Mouse (Mus musculus) heart, postnatal 36 days (tissue): ENCODE data around the gene Ptch1. TPM values are rescaled to one million over a fixed set of nuclear protein-coding genes. Genes with fewer than 3 reads are reported as not detected.

Experiments used
- DNase-seq, 2 experiments: peaks; one replicate each; pipeline ENCODE4 v3.0.0; 2021 to 2022
- intact Hi-C: fragments of 180-260 bp; cut with DNase I; formaldehyde crosslinking; loops from one replicate; pipeline ENCODE4 v1.15.1; 2025
- total RNA-seq, 2 experiments: library from RNA; stranded (reverse); gene quantifications; 2 replicates each; pipeline ENCODE4 v1.2.3; 2021

The Ptch1 gene
- total RNA-seq, 2 experiments from 2014 or later, result 17.5 to 18.5 TPM

DNA sequence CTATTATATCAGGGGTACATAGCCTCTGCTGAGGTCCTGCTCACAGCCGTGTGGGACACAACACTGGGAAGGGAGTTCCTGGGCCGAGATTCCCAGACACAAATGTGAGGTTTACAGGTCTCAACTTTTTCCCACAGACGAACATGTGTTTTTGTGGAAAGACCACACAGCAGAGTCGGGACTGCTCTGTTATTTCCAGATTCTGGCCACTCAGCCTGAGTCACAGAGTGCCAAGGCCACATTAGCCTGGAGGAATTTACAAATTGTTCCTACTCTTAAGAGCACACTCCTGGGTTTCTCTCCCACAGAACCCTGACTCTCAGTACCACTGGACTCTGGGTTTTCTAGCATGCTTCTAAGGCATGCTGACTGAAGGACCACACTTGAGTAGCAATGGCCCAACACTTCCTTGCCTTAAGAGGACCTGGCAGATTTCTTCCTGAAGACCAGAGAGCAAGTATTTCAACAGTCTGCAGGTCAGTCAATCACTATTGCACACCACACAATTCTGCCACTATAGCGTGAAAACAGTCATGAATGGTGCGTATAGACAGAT is 66.3 kb downstream of the Ptch1 start:
- no peak for DNase-seq
- intact Hi-C loops, result no loop called here

DNA sequence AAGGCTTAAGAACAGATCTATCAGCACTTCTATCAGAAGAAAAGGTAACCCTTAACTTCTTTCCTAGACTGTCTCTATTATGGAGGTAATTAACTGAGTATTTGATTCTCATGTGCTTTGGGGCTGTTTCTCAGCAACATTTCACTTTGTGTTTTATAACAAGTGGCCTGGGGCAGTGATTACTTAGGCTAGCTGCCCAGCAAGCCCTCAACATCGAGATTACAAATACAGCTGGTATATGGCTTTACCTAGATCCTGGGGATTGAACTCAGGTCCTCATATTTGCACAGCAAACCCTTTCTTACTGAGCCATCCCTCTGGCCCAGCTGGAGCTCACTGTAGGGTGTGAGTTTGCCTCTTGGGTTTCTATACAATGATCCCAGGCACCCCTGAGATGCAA is 67.0 kb downstream of the Ptch1 start:
- DNase-seq, result no peak
- intact Hi-C loops, result no loop called here

- no peak for DNase-seq
- intact Hi-C loops, result no loop called here
Measured at GRCm38 (mm10) chr13:63502391-63502790, 71.0 kb downstream of the Ptch1 start.

- no peak for DNase-seq
- intact Hi-C loops, result no loop called here
Measured at GRCm38 (mm10) chr13:63499489-63499888, 73.9 kb downstream of the Ptch1 start.

DNA sequence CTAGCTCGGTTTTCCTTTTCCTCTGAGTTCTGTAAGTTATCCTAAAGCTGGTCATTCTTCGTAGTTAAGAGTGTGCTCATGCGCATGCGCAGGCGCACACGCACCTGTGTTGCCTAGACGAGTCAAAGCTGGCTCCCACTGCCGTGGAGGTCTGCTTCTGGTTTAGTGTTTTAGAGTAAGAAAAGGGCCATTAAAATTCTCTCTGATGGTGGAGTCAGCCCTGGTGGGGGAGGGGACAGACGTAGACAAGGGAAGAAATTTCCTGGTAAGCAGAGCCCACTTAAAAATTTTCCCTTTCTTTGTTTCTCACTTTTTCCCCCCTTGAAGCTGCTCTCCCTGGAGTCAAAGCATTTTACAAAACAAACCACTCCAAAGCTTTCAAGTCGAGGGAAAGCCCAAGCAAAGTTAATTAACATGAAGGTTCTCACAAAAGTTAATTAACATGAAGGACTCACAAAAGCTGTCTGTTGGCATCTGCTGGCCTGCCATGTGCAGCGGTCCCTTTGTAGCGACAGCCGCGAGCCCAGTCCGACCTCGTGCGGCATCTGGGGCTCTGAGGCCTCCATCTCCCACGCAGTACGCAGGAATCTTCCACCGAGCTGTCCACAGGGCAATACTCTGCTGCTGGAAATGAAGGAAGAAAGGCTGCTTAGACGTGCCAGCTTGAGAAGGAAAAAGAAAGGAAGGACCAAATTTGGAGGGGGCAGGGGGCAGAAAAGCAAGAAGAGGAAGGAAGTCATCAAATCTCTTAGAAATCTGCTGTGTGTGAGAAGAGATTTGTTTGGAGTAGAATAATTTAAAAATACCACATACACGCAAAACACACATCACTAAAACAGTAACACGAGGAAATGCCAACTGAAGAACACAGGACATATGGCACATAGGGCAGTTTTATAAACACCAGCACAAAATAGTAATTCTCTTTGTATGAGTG is 76.5 kb downstream of the Ptch1 start, which contains the start of gene Fancc:
Gene Fancc, minus strand, starts transcription at position 633 of the 937 bp plus-strand sequence.
- intact Hi-C loops, result no loop called here
- DNase-seq, result no peak

GRCm38 (mm10) chr13:63487707-63488042 is 85.7 kb downstream of the Ptch1 start:
- no peak for DNase-seq
- intact Hi-C loops, result no loop called here

GRCm38 (mm10) chr13:63486791-63487706 is 86.3 kb downstream of the Ptch1 start:
- DNase-seq, result no peak
- intact Hi-C loops, result no loop called here

DNA sequence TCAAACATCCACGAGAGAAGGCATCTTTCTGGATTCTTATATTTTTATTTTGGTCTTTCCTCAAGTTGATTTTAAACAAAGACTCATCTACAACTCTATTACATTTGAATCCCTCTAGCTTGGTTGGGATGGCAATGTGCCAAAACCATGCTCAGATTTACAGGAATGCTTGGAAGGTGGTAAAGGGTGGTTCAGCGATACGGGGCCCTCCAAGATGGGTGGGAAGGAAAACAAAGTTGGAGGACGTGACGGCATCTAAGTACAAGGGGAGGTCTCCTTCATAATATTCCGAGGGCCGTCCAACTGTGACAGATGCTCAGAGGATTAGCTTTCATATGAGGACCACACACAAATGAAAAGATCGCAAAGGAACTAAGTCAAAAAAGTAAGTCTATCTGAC is 98.0 kb downstream of the Ptch1 start:
- intact Hi-C loops, result no loop called here
- no peak for DNase-seq

Other genes starting within 250 kb of the Ptch1 start
- gene Fancc, start 76.3 kb downstream of the Ptch1 start, total RNA-seq, result 1 to 10 TPM; 3.5 to 6.7 TPM
- 1 to 10 TPM; 7.7 to 8.5 TPM for gene Ercc6l2, start 241.6 kb upstream of the Ptch1 start, total RNA-seq